Mouse (Mus musculus) erythroblast, embryonic 14.5 days (primary cell): Measurements from ENCODE around the gene Znfx1. TPM values are rescaled to one million over a fixed set of nuclear protein-coding genes. Genes with fewer than 3 reads are reported as not detected.
A peak's percentile ranks its signal among the peaks of the same experiment; 100 is the strongest.

Experiments used
- H3K27me3 ChIP-seq: 2 replicates; pipeline ENCODE4 v1.6.1; 2012; ENCODE audit warnings: inconsistent platforms; ENCODE audit not compliant: control insufficient read depth
- H3K36me3 ChIP-seq: 2 replicates; pipeline ENCODE4 v1.6.1; 2012; ENCODE audit warnings: mild to moderate bottlenecking, inconsistent platforms; ENCODE audit not compliant: control insufficient read depth
- H3K4me1 ChIP-seq: 2 replicates; pipeline ENCODE4 v1.6.1; 2012; ENCODE audit warnings: inconsistent platforms; ENCODE audit not compliant: control insufficient read depth
- H3K4me3 ChIP-seq: replicated peaks from 2 replicates; pipeline ENCODE3; 2012; ENCODE audit warnings: moderate library complexity, mild to moderate bottlenecking, inconsistent platforms
- H3K9me3 ChIP-seq: 2 replicates; pipeline ENCODE4 v1.6.1; 2012; ENCODE audit warnings: low read length, inconsistent platforms, mixed read lengths; ENCODE audit not compliant: control insufficient read depth
- GATA1 ChIP-seq: IDR thresholded peaks from 2 replicates; pipeline ENCODE4 v1.6.1; 2012; ENCODE audit warnings: low read length, inconsistent platforms, mixed read lengths
- TAL1 ChIP-seq: IDR thresholded peaks from 3 replicates; pipeline ENCODE4 v1.6.1; 2012; ENCODE audit warnings: low read length, inconsistent platforms, mixed read lengths
- polyA plus RNA-seq: library from polyadenylated mRNA; stranded (reverse); fragments of >175 nt; gene quantifications from 2 replicates; pipeline ENCODE4 v1.2.3, GENCODE M21; 2012

Znfx1 gene
- polyA plus RNA-seq, 1 experiment: 1.1 TPM

DNA sequence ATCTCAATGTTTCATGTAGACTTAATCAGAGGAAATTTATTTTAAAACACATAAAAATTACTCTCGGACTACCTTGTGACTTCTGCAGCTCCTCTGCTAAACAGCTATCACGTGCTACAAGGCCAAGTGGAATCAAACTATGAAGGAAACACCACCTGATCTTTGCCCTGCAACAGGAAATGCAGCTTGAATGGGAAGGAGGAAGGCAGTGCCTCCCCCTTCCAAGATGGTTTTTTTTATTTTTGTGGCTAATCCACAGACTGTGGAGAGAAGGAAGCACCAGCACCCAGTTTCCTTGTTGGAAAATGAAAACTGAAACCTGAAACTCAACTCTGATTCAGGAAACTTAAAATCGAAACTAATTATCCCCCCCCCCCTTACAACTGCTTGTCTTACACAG lies 4.6 kb downstream of the Znfx1 start:
- Histone ChIP-seq H3K4me1 (peaks cover 63% of the 10 kb centered on the region), H3K27me3 (no peaks in the 10 kb centered on the region), H3K36me3 (peaks cover 83% of the 10 kb centered on the region)

DNA sequence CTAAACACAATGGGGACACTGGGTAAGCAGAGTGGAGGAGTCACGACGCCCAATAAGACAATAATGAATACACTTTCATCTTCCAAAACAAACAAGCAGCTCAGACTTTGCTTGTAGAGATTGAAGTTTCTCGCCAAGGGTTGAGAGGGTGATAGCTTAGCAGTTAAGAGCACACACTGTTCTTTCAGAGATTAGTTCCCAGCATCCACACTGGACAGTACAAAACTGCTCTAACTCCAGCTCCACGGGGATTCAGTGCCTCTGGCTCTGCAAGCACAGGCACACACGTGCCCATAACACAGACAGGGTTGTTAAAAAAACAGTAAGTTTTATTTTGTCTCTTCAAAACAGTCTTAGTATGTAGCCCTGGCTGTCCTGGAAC lies 5.9 kb downstream of the Znfx1 start:
- H3K36me3 ChIP-seq: peaks cover 93% of the 10 kb centered on the region
- TF ChIP-seq GATA1 (no peak), TAL1 (no peak)
- H3K4me1 ChIP-seq: peaks cover 70% of the 10 kb centered on the region
- H3K9me3 ChIP-seq: no peaks in the 10 kb centered on the region
- no peaks in the 10 kb centered on the region for H3K27me3 ChIP-seq
- no peak overlapping the region for H3K4me3 ChIP-seq

More for the DNA sequence above, 4.6 kb downstream of the Znfx1 start:
- Histone ChIP-seq H3K4me3 (no peak overlapping the region), H3K9me3 (no peaks in the 10 kb centered on the region)
- no peak for TF ChIP-seq TAL1

DNA sequence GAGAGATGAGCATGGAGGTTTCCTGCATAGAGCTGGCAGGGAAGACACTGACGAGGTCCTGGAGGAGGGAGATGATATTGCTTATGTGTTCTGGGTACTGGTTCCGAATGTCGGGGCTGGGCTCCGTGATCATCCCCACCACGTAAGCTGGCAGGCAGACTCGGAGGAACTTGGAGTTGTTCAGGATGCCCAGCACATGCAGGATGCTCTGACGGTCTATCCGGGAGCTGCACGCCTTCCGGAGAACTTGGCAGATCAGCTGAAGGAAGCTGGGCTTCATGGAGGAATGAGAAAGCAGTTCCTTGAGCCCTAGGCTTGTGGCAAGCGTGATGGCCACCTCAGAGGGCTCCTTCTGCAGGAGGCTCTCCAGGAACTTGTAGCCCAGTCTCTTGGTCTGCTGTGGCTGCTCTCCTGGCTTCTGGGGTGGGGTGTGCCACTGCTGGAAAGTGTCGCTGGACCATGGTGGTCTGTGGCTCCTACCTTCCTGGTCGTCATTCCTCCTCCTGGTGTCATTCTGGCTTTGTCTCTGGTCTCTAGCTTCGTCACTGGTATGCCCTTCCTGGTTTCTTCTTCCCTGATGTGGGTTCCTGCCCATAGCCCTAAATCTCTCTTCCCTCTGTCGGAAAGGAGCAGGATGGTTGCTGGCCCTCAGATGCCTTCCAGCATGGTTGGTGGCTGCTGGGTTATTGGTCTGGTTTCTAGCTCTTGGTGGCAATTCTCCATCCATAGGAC lies 6.4 kb downstream of the Znfx1 start:
- peaks cover 65% of the 10 kb centered on the region for H3K4me1 ChIP-seq
- no peak overlapping the region for H3K4me3 ChIP-seq
- H3K9me3 ChIP-seq: no peaks in the 10 kb centered on the region
- H3K27me3 ChIP-seq: no peaks in the 10 kb centered on the region
- TF ChIP-seq TAL1: no peak
- TF ChIP-seq GATA1: no peak
- H3K36me3 ChIP-seq: peaks cover 94% of the 10 kb centered on the region

DNA sequence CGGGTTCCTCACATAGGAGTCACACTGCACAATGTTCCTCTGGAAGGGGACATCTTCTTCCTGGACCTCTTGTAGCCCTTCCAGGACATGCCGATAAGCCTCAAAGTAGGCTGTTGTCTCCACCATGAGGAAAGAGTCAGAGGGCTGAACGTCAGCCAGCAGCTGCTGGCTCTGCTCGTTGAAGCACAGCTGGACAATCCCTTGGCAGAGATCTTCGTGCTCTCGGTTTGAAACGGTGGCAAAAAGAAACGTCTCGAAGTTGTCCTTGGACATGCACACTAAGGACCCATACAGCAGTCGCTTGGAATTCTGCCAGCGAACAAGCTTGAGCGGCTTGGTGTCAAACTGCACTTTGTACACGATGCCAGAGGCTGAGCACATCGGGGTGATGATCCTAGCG lies 7.4 kb downstream of the Znfx1 start:
- TF ChIP-seq TAL1 (no peak), GATA1 (no peak)
- Histone ChIP-seq H3K27me3 (no peaks in the 10 kb centered on the region), H3K4me1 (peaks cover 62% of the 10 kb centered on the region), H3K36me3 (peaks cover 97% of the 10 kb centered on the region), H3K9me3 (no peaks in the 10 kb centered on the region), H3K4me3 (no peak overlapping the region)

DNA sequence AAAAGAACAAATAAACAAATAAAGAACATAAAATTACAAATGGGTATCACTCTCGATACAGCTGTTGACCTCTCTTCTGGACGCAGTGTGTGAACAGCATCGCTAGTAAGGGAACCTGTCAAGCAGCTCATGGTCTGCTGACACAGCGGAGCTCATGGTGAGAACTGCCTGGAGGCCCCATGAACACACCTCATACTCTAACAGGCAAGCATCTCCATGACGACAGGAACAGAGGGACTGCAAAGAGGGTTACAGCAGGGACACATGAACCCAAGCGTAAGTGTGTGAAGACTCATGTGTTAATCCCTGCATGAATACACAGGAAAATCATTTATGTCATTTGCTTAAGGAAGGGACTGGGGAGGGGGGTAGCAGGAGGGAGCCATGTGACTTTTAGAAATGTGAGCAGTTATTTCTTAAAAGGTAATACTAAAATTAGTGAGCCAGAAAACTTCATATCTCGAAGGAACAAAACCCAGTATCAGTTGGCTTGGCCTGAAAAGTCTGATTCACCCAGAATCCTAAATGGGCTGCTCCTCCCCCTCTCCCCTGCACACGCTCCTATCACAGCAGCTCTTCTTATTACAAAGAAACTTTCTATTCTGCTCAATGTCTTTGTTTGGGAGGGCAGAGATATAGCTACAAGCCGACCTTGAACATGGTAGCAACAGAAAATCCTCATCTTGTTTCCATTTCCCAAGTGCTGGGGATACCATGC lies 9.5 kb downstream of the Znfx1 start:
- H3K27me3 ChIP-seq: no peaks in the 10 kb centered on the region
- H3K4me3 ChIP-seq: no peak overlapping the region
- peaks cover 53% of the 10 kb centered on the region for H3K4me1 ChIP-seq
- peaks cover 97% of the 10 kb centered on the region for H3K36me3 ChIP-seq
- H3K9me3 ChIP-seq: no peaks in the 10 kb centered on the region
- no peak for TF ChIP-seq GATA1

DNA sequence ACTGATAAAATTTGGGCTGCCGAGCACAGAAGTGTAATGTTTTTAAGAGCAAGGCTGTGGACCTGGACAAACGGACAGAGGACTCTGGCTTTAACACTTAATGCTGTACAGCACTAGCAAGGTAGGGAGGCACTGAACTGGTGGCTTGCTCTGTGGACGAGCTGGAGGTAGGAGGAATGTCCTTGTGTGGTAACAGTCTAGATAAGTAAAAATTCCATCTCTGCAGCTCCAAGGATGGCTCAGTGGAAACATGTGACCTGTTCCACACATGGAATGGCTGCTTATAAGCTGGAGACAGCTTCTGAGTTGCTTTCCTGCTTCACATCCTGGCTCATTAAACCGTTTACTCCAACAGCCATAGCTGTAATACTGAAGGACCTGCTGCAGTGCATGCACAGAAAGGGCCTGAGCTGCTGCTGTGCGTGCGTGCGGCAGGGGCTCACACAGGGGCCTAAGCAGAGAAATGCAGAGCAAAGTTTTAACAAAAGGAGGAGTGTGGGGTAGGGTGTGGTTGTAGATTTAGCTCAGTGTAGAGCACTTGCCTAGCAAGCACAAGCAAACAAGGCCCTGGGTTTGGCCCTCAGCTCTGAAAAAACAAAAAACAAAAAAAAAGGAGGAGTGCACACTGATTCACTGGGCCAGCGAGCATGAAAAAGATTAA lies 14.0 kb downstream of the Znfx1 start:
- Histone ChIP-seq H3K27me3 (no peaks in the 10 kb centered on the region), H3K36me3 (peaks cover 94% of the 10 kb centered on the region), H3K4me3 (no peak overlapping the region), H3K4me1 (peaks cover 56% of the 10 kb centered on the region), H3K9me3 (no peaks in the 10 kb centered on the region)
- TF ChIP-seq GATA1 (no peak), TAL1 (no peak)

DNA sequence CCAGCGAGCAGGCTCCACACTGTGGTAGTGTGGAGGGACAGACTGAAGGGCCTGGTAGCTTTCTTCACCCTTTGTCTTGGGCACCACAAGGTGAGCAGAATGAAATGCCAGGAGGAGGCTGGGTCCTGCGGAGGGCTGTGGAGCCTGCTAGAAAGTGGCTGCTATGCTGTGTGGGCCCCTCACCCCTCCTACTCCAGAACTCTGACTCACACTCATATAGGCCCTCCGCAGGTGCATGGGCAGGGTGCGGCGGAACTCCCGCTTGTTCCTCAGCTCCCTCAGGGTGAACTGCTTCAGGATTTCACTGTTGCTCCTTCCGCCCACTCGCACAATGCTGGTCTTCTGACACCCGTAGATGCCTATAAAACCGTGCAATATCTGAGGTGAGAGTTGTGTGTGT lies 14.6 kb downstream of the Znfx1 start:
- H3K4me1 ChIP-seq: peaks cover 56% of the 10 kb centered on the region
- peaks cover 94% of the 10 kb centered on the region for H3K36me3 ChIP-seq
- H3K9me3 ChIP-seq: no peaks in the 10 kb centered on the region
- TF ChIP-seq GATA1: no peak
- TF ChIP-seq TAL1: no peak
- H3K27me3 ChIP-seq: no peaks in the 10 kb centered on the region
- no peak overlapping the region for H3K4me3 ChIP-seq

DNA sequence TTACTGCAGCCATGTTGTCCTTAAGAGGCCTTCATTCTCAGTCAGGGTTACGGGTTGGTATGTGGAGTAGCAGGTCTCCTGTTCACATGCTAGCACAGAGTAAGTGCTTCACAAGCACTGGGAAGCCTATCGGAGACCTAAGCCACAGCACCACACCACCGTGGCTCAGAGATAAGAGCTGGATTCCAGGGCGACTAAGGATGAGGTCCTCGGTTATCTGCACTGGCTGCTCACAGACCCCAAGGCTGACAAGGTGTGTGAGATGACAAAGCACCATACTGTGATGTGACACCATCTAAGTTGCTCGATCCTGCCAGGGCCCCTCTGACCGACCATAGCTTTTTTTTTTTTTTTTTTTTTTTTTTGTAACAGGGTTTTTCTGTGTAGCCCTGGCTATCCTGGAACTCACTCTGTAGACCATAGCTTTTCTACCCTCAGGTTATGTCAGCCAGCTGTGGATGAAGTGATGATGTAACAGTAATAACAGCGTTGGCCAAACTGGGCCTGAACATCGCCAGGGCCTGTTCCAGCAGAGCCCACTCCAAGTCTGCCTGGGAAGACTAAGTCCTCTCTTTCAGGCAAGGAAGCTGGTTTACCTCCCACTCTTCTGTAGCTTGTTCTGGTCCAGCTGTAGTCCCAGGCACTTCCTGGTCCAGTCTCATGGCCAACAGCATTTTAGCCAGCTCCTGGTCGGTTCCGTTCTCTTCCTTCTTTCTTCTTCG lies 19.3 kb downstream of the Znfx1 start:
- Histone ChIP-seq H3K4me1 (peaks cover 85% of the 10 kb centered on the region), H3K4me3 (peak overlapping the region; percentile 62), H3K27me3 (no peaks in the 10 kb centered on the region; the same call in 1 of the 2 replicates), H3K36me3 (peaks cover 97% of the 10 kb centered on the region), H3K9me3 (no peaks in the 10 kb centered on the region)
- TF ChIP-seq TAL1 (peak; percentile 98), GATA1 (peak; percentile 99)

DNA sequence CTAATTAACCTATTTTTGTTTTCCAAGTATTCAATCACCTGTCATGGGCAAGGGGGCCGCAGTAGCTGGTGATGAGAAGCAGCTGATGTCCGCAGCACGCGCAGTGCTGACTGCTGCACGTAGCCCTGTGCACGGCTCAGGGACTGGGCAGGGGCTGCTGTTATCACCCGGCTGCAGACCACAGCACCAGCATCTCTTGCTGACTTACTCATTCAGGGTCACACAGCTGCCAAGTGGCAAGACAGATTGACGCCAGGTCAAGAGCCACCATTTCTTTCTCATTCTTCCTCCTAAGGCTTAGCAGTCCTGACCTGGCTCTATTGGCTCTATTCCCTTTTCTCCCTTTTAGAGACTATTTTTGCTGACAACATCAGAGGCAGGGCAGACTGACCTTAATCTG lies 23.4 kb downstream of the Znfx1 start:
- Histone ChIP-seq H3K4me3 (no peak overlapping the region), H3K27me3 (no peaks in the 10 kb centered on the region; the same call in 1 of the 2 replicates), H3K4me1 (peaks cover 86% of the 10 kb centered on the region), H3K36me3 (peaks cover 100% of the 10 kb centered on the region), H3K9me3 (no peaks in the 10 kb centered on the region)
- TF ChIP-seq GATA1 (no peak), TAL1 (peak; percentile 61)
